9 mouse cellular contexts compared by ENCODE assay signal in the genomic region with DNA sequence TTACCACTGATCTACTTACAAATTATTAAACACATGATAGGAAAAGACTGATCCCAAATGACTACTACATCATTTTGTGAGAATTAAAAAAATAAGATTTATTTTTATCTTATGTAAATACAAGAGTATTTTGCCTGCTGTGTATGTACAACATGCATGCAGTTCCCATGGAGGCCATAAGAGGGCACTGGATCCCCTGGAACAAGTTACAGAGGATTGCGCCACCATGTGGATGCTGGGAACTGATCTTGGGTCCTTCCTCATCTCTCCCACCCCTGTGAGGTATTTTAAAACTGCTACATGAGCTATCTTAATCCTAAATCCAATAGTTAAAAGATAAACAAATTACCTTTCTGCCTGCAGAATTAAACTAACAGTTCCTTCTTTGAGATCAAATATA.
DNase-seq lines count a peak whose midpoint lies in the region; TF ChIP-seq lines count a peak whose summit lies in the region.
"Had no signal": no experiment of that assay in that cellular context is flagged by ENCODE, and none has a peak within 500 bp of the region (broad histone marks: within the 10 kb centered on the region; RNA-seq: fewer than 3 reads in every experiment).

No protein-coding gene starts in this region.

- TF ChIP-seq POLR2A in ES-Bruce4 (IDR thresholded peaks at IDR 0.05; ENCODE audit: insufficient read depth, low read length): no peak

- 86% methylated on average over 1 of the region's 1 CpGs for WGBS in heart, embryonic 10.5 days

- TF ChIP-seq CTCF in left cerebral cortex, adult 2 months (IDR thresholded peaks at IDR 0.05): peak; percentile 48
- peak; percentile 93 for TF ChIP-seq CTCF in ES-Bruce4 (IDR thresholded peaks at IDR 0.05; ENCODE audit: low read depth, low read length)

- intact Hi-C loops in left cerebral cortex, adult 2 months (cut with DNase I): no loop called here
- intact Hi-C loops in left cerebral cortex, postnatal 36 days (cut with DNase I): no loop called here

- H3K9me3 ChIP-seq in ES-Bruce4 (replicated peaks; ENCODE audit: control insufficient read depth, insufficient read depth, low read length, poor library complexity, severe bottlenecking): no peaks in the 10 kb centered on the region
- no peaks in the 10 kb centered on the region for H3K9me3 ChIP-seq in heart, embryonic 10.5 days
- H3K9me3 ChIP-seq: megakaryocyte, embryonic 14.5 days had no signal

- no peak for DNase-seq in left cerebral cortex, adult 2 months (ENCODE audit: extremely low spot score in 1 of 2, low spot score in 2 of 2)
- DNase-seq in left cerebral cortex, postnatal 36 days (ENCODE audit: low spot score in 2 of 2): no peak
- DNase-seq in adipocyte (ENCODE audit: low spot score): peak; percentile 31
- DNase-seq in retina, postnatal 7 days (ENCODE audit: low read depth, low spot score): peak; percentile 5
- DNase-seq in layer of hippocampus, postnatal 14 days (ENCODE audit: low spot score in 2 of 2): no peak
- no peak for DNase-seq in heart, embryonic 10.5 days (ENCODE audit: low spot score)

- H3K9ac ChIP-seq in ES-Bruce4 (ENCODE audit: low read depth, poor library complexity, severe bottlenecking): no peak overlapping the region

- H3K27ac ChIP-seq in left cerebral cortex, adult 2 months: no peak overlapping the region
- no peak overlapping the region for H3K27ac ChIP-seq in ES-Bruce4 (ENCODE audit: insufficient read depth, low read length)
- no peak overlapping the region for H3K27ac ChIP-seq in heart, embryonic 10.5 days
- H3K27ac ChIP-seq: hindbrain, embryonic 10.5 days had no signal

- H3K4me3 ChIP-seq in left cerebral cortex, adult 2 months: no peak overlapping the region
- H3K4me3 ChIP-seq in ES-Bruce4 (ENCODE audit: low read depth, low read length): no peak overlapping the region
- no peak overlapping the region for H3K4me3 ChIP-seq in heart, embryonic 10.5 days
- H3K4me3 ChIP-seq: hindbrain, embryonic 10.5 days; megakaryocyte, embryonic 14.5 days had no signal

- H3K27me3 ChIP-seq in ES-Bruce4 (ENCODE audit: control insufficient read depth, insufficient read depth, low read length, poor library complexity, severe bottlenecking): no peaks in the 10 kb centered on the region
- no peaks in the 10 kb centered on the region for H3K27me3 ChIP-seq in heart, embryonic 10.5 days (ENCODE audit: insufficient read depth, poor library complexity, severe bottlenecking)
- H3K27me3 ChIP-seq: megakaryocyte, embryonic 14.5 days had no signal

- no peak for TF ChIP-seq EP300 in ES-Bruce4 (IDR thresholded peaks at IDR 0.05; ENCODE audit: insufficient read depth, low read depth, low read length)

- no peaks in the 10 kb centered on the region; the same call in 1 of the 2 replicates for H3K36me3 ChIP-seq in ES-Bruce4 (ENCODE audit: control insufficient read depth, insufficient read depth, low read length, poor library complexity, severe bottlenecking)
- peaks cover 15% of the 10 kb centered on the region for H3K36me3 ChIP-seq in heart, embryonic 10.5 days

- H3K4me1 ChIP-seq in ES-Bruce4 (ENCODE audit: control insufficient read depth, insufficient read depth, low read length): no peaks in the 10 kb centered on the region
- no peaks in the 10 kb centered on the region for H3K4me1 ChIP-seq in heart, embryonic 10.5 days
- H3K4me1 ChIP-seq: hindbrain, embryonic 10.5 days had no signal

Comparison
In these comparisons a context has a peak if more than half of its experiments do, and no peak if none do; other contexts are left out.
1. DNase-seq: peak in adipocyte (single experiment) and retina, postnatal 7 days (single experiment); none in left cerebral cortex, adult 2 months (0 of 2), left cerebral cortex, postnatal 36 days (0 of 2), layer of hippocampus, postnatal 14 days (0 of 2) and heart, embryonic 10.5 days (single experiment).